Comparison of ENCODE assay signal across 9 mouse cellular contexts in the genomic region with DNA sequence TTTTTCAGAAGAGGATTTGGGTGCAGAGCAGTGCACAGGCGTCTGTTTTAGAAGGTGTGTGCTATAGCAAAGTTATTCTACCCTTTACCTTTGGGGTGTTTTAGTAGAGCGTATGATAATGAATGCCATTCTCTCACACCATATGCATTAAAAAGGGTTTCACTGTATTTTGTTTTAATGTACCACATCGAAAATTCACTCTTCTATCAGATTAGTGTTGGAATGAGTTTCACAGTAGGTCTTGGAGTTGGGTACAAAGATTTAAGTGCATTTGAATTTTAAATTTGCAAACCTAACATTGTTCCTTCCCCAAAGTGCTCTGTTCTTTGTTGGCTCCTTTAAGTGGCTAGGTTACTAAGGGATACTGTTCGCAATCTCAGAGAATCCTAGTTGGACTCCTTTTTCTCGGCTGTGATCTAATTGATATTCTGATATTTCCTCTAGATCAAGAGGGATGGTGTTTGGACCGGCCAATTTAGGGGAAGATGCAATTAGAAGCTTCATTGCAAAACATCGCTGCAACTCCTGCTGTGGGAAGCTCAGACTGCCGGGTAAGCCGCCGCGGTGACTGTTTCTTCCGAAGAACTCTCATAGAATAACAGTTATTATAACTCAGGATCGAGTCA.
DNase-seq lines count a peak whose midpoint lies in the region; ATAC-seq and TF ChIP-seq lines count a peak whose summit lies in the region.
"Had no signal": no experiment of that assay in that cellular context is flagged by ENCODE, and none has a peak within 500 bp of the region (broad histone marks: within the 10 kb centered on the region; RNA-seq: fewer than 3 reads in every experiment).

No protein-coding gene starts in this region.

- peak overlapping the region; percentile 36 for H3K4me3 ChIP-seq in heart, postnatal 0 days (ENCODE audit: low read depth, low read length)
- peak overlapping the region; percentile 26 for H3K4me3 ChIP-seq in embryonic facial prominence, embryonic 15.5 days (replicated peaks)
- peak overlapping the region; percentile 33 for H3K4me3 ChIP-seq in midbrain, embryonic 16.5 days (ENCODE audit: low read depth, low read length)
- H3K4me3 ChIP-seq: erythroblast, embryonic 14.5 days had no signal

- H3K4me1 ChIP-seq in heart, postnatal 0 days (ENCODE audit: control insufficient read depth, insufficient read depth): peaks cover 5% of the 10 kb centered on the region; the same call in 1 of the 2 replicates
- H3K4me1 ChIP-seq in embryonic facial prominence, embryonic 15.5 days: peaks cover 10% of the 10 kb centered on the region; the same call in 1 of the 2 replicates
- peaks cover 16% of the 10 kb centered on the region for H3K4me1 ChIP-seq in midbrain, embryonic 16.5 days (ENCODE audit: control insufficient read depth, insufficient read depth, low read length)

- H3K36me3 ChIP-seq in heart, postnatal 0 days (replicated peaks; ENCODE audit: control insufficient read depth, insufficient read depth, low read length): no peaks in the 10 kb centered on the region
- no peaks in the 10 kb centered on the region for H3K36me3 ChIP-seq in embryonic facial prominence, embryonic 15.5 days
- no peaks in the 10 kb centered on the region for H3K36me3 ChIP-seq in midbrain, embryonic 16.5 days (ENCODE audit: control insufficient read depth, insufficient read depth, low read length)

- no peak for ATAC-seq in heart, postnatal 0 days (ENCODE audit: insufficient read depth, low read depth)
- ATAC-seq in embryonic facial prominence, embryonic 15.5 days (ENCODE audit: insufficient number of reproducible peaks, low FRiP score, low TSS enrichment, low read depth): no peak
- peak; percentile 81 for ATAC-seq in midbrain, embryonic 16.5 days

- no peak overlapping the region for H3K27ac ChIP-seq in heart, postnatal 0 days (ENCODE audit: low read depth)
- no peak overlapping the region for H3K27ac ChIP-seq in embryonic facial prominence, embryonic 15.5 days (replicated peaks)
- peak overlapping the region; percentile 83 for H3K27ac ChIP-seq in midbrain, embryonic 16.5 days (ENCODE audit: low read length)

- H3K9me3 ChIP-seq in heart, postnatal 0 days (replicated peaks; ENCODE audit: control insufficient read depth, low read length): no peaks in the 10 kb centered on the region
- H3K9me3 ChIP-seq in embryonic facial prominence, embryonic 15.5 days (replicated peaks): no peaks in the 10 kb centered on the region
- no peaks in the 10 kb centered on the region for H3K9me3 ChIP-seq in midbrain, embryonic 16.5 days (replicated peaks; ENCODE audit: control insufficient read depth, low read length, poor library complexity, severe bottlenecking)

- intact Hi-C loops in heart, postnatal 10 days (cut with DNase I): no loop called here

- WGBS in heart, postnatal 0 days: 40% methylated on average over 13 of the region's 13 CpGs
- 25% methylated on average over 13 of the region's 13 CpGs for WGBS in embryonic facial prominence, embryonic 15.5 days
- 5% methylated on average over 13 of the region's 13 CpGs for WGBS in midbrain, embryonic 16.5 days

- DNase-seq in heart, postnatal 0 days (ENCODE audit: low spot score): no peak
- no peak for DNase-seq in heart, postnatal 10 days
- peak; percentile 46 to 53 for DNase-seq in layer of hippocampus, adult 8-10 months (ENCODE audit: low spot score in 2 of 2)
- DNase-seq in adrenal gland, postnatal 14 days: no peak
- no peak for DNase-seq in kidney, adult 9 months
- no peak for DNase-seq in urinary bladder, adult 18-20 months (ENCODE audit: low spot score in 2 of 2)

- TF ChIP-seq CTCF in heart, postnatal 0 days (IDR thresholded peaks at IDR 0.05; ENCODE audit: low read depth): no peak

- peak overlapping the region; percentile 58 for H3K4me2 ChIP-seq in heart, postnatal 0 days (ENCODE audit: low read depth, low read length)
- peak overlapping the region; percentile 39 for H3K4me2 ChIP-seq in embryonic facial prominence, embryonic 15.5 days (replicated peaks)
- H3K4me2 ChIP-seq in midbrain, embryonic 16.5 days (ENCODE audit: low read length): peak overlapping the region; percentile 70

- no peaks in the 10 kb centered on the region for H3K27me3 ChIP-seq in heart, postnatal 0 days (ENCODE audit: control insufficient read depth, insufficient read depth, low read length)
- H3K27me3 ChIP-seq in embryonic facial prominence, embryonic 15.5 days: no peaks in the 10 kb centered on the region
- H3K27me3 ChIP-seq in midbrain, embryonic 16.5 days (ENCODE audit: control insufficient read depth, insufficient read depth, low read depth, low read length): no peaks in the 10 kb centered on the region

- no peak for TF ChIP-seq EP300 in heart, postnatal 0 days (IDR thresholded peaks at IDR 0.05; ENCODE audit: low read depth)

- no peak overlapping the region; the same call in 1 of the 2 replicates for H3K9ac ChIP-seq in heart, postnatal 0 days (replicated peaks; ENCODE audit: low read depth, low read length)
- H3K9ac ChIP-seq in embryonic facial prominence, embryonic 15.5 days: no peak overlapping the region
- peak overlapping the region; percentile 66 for H3K9ac ChIP-seq in midbrain, embryonic 16.5 days (ENCODE audit: low read depth, low read length)

Comparison
In these comparisons a context has a peak if more than half of its experiments do, and no peak if none do; other contexts are left out.
1. DNase-seq: peak in layer of hippocampus, adult 8-10 months (2 of 2); none in heart, postnatal 0 days (single experiment), heart, postnatal 10 days (0 of 2), adrenal gland, postnatal 14 days (single experiment), kidney, adult 9 months (single experiment) and urinary bladder, adult 18-20 months (0 of 2).
2. Peak in every context shown above with its lines, with median percentiles within 50 percentile points of each other: H3K4me2 ChIP-seq and H3K4me3 ChIP-seq.